Mouse (Mus musculus) thymus, adult 18-20 months (tissue): ENCODE data around the gene Disp2.

Experiments
- DNase-seq, 2 experiments: peaks; one replicate each; pipeline ENCODE4 v3.0.0; 2022; ENCODE audit warnings: mixed read lengths in 2 of 2

Gene Disp2

DNA sequence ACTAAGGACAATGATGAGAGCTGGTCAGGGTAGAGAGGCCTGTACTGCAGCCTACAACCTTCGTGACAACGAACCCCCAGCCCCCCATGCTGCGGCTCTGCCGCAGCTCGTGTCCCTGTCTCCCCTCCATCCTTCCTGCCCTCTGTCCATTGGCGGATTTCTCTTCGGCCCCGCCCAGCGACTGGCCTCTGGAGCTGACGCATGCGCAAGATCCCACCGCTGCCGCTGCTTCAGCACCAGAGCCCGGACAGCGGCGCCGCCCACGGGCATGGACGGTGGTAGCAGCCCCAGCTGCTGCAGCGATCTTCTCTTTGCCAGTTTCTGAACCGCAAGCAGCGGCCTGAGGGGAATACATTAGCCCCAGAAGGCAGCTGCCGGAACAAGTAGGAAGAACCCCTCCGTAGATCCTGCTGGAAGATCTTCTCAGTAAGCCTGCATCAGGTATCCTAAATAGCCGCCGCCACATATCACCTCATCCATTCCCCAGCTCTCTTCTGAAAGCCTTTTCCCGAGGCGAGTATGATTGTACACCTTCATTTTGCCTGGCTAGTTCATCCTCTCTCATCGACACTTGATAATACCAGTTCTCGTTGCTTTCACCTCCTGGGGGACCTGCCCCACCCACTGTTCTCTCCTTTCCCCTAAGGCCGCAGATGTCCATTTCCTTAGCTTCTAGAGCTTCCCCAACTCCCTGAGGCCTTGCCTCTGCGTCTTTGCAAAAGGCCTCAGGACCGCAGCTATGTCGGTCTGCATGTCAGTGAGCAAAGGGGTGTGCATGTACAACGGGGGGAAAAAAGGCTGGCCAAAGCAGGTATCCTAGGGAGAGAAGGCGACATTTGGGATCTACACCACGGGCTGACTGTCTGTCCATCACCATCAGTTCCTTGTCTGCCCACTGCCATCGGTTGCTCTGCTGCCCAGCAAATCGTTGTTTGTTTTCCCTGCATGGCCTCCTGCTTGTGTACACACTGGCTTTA, at the start of gene Disp2:
Disp2 (plus strand) TSS at position 216 of the 977 bp plus-strand sequence.
- peak; percentile 70 to 75 for DNase-seq

- DNase-seq = no peak
These were observed 49.5 kb upstream of the Disp2 start for GRCm38 (mm10) chr2:118729816-118730621.

- peak; percentile 76 to 82 for DNase-seq
These were observed 49.0 kb upstream of the Disp2 start for GRCm38 (mm10) chr2:118730622-118730915.

DNA sequence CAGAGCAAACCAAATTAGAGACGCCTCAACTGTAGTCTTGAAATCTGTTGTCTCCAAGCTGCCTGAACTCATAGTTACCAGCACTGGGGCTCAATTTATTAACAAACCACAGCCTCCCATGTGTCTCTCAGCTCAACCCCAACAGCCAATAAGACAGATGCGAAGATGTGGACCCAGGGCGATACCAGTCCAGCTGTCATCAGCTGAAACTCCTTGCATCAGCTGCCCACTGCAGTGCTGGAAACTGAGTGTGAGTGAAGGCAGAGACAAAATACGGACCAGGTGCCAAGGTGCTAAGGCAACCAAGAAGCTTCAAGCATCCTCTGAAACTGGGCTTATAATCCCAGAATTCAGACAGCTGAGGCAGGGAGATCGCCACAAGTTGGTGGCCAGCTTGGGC, 47.5 kb upstream of the Disp2 start:
- no peak for DNase-seq

GRCm38 (mm10) chr2:118733341-118733740, 46.2 kb upstream of the Disp2 start:
- no peak for DNase-seq

DNA sequence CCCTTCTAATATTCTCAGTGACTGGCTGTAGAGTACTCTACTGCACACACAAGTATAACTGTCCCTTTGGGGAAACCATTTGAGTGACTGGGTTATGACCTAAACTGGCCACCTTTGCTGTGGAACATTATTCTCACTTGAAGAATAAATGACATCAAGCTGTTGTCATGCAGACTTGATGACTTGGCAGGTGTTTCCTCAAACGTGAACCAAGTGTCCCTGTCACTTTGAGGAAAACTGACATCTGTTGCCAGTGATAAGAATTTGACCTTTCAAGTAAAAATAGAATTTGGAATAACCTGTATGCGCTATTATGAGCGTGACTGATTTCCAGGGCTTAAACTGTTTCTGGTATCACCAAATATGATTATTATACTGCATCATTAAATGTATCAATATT, 39.2 kb upstream of the Disp2 start:
- DNase-seq = no peak

DNA sequence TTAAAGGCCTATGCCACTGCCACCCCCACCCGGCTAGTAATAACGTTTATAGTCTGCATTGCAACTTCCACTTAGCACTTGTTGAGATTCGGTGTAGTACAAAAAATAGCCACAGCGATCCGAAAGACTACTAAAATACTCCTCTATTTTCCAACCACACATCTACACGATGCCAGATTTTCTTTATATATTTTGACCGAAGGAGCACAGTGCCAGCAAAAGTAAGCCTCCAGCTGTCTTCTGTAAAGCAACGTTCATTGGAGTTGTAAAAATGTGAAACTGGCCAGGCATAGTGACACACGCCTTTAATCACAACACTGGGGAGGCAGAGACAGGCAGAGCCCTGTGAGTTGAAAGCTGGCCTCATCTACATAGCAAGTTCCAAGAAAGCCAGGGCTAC, 38.3 kb upstream of the Disp2 start:
- DNase-seq = no peak

DNA sequence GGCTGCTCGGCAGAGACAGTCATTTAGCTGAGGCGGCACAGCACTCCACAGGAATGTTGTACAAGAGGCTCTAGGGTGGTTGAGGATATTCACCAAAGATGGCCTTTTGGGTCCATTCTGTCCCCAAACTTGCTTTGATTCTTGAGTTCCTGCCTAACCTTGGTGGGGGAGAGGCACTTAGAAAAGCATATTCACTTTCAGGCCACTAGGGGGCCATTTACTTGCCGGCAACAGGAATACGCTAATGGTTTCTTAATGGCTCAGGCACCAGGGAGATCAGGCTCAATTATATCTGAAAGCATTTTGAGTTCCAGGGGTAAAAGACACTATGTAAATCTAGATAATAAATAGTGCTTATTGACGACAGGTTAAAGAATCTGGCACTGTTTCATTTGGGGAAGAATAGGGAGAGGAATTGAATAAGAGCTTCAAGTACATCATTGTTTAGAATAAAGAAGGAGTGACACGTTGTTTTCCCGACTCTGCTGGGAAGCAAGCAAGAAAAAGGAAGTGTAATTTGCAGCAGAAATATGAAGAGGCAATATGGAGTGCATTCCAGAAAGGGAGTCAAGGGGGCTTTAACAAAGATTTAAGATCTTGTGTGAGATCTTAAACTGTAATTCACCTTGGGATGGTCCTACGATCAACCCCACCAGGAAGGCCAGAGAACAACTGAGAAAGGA, 36.1 kb upstream of the Disp2 start:
- DNase-seq = no peak

DNA sequence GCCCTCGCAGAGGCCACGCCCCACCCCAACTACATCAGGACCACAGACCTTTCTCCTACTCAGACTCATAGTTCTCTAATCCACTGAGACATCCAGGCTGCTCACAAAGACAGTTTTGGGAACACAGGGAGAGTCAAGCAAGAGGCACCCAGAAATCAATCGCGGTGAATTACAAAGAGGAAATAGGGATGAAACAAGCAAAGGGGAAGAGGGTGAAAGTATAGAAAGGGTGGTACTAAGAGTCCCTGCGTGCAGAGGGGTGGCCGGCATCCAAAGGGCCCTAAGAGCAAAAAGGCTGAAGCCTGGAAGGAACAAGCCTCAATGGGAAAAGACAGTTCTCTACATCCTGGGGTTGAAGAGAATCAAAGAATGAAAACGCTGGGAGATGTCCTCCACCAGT, 34.9 kb upstream of the Disp2 start:
- no peak for DNase-seq

GRCm38 (mm10) chr2:118745232-118745884, 34.2 kb upstream of the Disp2 start, which contains the start of gene Inafm2:
Gene Inafm2 (plus strand): TSS chr2:118745758.
- DNase-seq = peak; percentile 90 to 92

GRCm38 (mm10) chr2:118745915-118746901, 33.3 kb upstream of the Disp2 start:
- DNase-seq = peak in 1 of 2 experiments; percentile 48

DNA sequence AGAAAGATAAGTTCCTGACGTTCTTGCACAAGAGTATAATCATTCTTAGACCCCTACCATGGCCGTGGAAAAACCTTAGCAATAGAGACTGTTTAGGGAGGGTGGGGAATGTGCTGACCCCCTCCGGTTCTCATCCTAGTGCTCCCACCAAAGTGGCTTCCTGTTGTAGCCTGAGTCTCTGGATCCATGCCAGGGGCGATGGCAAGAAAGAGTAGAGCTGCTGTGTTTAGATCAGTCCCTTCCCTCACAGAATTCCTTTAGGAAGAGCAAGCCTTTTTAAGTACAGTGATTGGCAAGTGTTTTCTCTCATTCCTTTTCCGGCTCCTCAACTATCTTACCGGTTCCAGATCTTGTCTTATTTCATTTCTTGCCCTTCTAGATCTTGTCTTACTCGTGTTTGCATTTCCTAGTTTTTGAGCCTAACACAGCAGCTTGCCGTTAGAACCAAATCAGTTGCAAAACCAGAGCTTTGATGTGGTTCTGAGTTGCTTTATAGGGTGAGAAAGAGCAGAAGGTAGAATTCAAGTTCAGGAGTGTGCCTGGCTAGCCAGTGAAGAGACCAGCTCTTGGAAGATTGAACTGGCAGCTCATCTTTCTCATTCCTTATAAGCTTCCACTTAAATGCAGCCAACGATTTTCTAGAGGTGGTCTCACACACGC, 32.1 kb upstream of the Disp2 start:
- DNase-seq = no peak

GRCm38 (mm10) chr2:118749341-118749884, 30.1 kb upstream of the Disp2 start:
- DNase-seq = no peak

DNA sequence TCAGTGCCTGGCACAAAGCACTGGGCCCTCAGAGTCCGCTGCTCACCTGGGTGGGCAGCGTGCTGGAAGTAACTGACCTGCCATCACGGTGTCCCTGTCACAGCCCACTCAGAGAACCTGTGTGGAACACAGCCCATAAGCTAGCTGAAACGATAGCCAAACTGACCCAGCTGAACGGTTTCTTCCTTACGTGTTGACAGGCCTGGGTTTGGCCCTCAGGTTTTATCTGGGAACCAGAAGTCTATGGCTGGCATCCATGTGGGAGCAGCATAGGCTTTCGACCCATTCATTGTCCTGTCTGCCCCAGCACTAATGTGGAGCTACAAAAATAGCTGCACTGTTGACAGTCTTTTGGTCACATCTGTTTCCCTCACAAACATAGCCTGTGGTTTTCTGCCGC, 29.0 kb upstream of the Disp2 start:
- DNase-seq = no peak

DNA sequence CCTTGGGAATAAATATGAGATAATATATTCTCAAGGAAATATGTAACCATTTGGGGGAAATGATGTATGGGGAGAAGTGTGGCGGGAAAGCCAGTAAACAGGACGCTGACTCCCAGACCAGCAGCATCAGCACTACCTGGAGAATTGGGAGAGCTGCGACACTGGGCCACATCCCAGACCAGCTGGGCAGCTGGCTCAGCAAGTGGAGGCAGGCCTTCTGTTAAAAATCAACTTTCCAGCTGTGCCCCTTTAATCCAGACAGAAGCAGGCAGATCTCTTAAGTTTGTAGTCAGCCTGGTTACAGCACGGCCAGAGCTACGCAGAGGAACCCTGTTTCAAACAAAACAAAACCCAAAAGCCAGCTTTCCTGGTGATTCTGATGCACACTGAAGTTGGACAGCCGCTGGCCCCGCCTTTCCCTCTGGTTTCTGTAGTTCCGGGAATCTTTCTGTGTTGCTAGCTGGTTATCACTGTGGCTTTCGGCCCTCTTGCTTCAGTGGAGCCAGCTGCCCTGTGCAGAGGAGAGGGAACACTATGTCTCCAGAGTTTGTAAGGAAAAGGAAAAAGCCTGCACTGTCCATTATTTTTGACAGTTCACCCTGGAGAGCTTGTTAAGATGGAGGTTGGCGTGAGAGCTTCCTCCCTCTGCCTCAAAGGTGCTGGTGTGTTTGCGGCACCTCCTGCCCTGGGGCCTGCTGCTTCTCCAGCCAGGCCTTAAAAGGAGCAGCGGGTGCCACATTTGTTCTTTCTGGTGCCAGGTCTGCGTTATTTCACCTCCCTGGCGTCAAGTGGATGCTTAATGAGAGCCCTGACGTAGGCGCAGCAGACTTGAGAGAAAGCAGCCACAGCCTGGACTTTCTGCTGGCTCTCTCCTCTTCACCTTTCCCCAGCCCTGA, 27.4 kb upstream of the Disp2 start:
- no peak for DNase-seq

- no peak for DNase-seq
These were observed 26.8 kb upstream of the Disp2 start for GRCm38 (mm10) chr2:118752792-118753108.

DNA sequence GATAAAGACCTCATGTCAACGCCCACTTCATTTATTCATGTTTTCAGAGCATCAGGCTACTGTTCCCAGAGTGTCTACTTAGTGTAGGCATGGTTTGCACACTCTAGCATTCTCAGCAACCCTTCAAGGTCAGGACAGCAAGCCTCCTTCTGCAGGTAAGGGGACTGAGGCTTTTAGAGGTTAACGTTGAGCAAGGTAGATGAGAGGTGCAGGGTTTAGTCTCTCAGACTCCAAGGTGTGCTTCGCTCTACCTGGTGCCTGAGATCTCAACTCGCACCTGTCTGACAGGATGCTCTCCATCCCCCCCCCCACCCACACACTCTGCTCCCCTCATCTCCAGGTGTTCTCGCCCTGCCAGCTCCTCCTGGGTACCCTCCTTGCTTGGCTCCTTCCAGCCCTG, 25.4 kb upstream of the Disp2 start:
- DNase-seq = no peak

GRCm38 (mm10) chr2:118755407-118755806, 24.1 kb upstream of the Disp2 start:
- DNase-seq = no peak

GRCm38 (mm10) chr2:118756103-118756502, 23.4 kb upstream of the Disp2 start:
- no peak for DNase-seq

GRCm38 (mm10) chr2:118759828-118760227, 19.7 kb upstream of the Disp2 start:
- DNase-seq = peak in 1 of 2 experiments; percentile 65
